10 mouse cellular contexts compared by ENCODE assay signal in the genomic region with DNA sequence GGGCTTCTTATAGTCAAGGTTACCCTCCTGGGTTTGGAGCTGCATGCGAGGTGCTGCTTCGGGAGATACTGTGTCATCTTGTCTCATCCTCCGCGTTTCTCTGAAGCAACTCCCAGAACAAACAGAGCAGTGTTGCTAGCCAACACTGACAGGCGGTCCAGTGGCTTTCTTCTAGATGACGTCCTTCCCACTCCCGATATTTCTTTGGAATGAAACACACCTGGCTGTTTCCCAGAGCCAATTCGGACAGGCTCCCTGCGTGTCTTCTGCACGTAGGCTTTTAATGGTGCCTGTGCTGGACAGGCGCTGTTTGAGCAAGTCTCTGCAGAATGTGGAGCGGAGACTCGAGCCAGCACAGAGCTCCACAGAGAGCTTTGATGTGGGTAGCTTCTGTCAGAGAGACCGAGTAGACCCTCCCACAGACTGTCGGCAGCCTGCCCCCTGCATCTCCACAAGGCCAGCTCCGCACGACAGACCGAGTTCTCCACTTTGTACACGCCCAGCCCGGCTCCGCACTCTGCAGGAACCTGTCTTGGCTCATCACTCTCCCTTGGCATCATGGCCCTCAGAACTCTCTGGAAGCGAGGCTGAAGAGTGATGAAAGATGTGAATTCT.
DNase-seq lines count a peak whose midpoint lies in the region; ATAC-seq lines count a peak whose summit lies in the region.
"Had no signal": no experiment of that assay in that cellular context is flagged by ENCODE, and none has a peak within 500 bp of the region (broad histone marks: within the 10 kb centered on the region; RNA-seq: fewer than 3 reads in every experiment).

No protein-coding gene starts in this region.

- H3K27me3 ChIP-seq in heart, embryonic 16.5 days (ENCODE audit: control insufficient read depth, insufficient read depth, low read length), result no peaks in the 10 kb centered on the region
- no peaks in the 10 kb centered on the region for H3K27me3 ChIP-seq in heart, embryonic 11.5 days (ENCODE audit: control insufficient read depth, insufficient read depth, low read length)
- H3K27me3 ChIP-seq in limb, embryonic 15.5 days, result no peaks in the 10 kb centered on the region

- no peak overlapping the region for H3K4me2 ChIP-seq in heart, embryonic 16.5 days (ENCODE audit: low read depth, low read length)
- H3K4me2 ChIP-seq in heart, embryonic 11.5 days, result no peak overlapping the region
- H3K4me2 ChIP-seq in limb, embryonic 15.5 days, result 0 out of 2 replicates have a peak overlapping the region, but pooled peaks have one; percentile 22

- no peaks in the 10 kb centered on the region for H3K36me3 ChIP-seq in heart, embryonic 16.5 days (ENCODE audit: control insufficient read depth, insufficient read depth)
- no peaks in the 10 kb centered on the region for H3K36me3 ChIP-seq in heart, embryonic 11.5 days (ENCODE audit: control insufficient read depth, insufficient read depth, low read length)
- no peaks in the 10 kb centered on the region for H3K36me3 ChIP-seq in limb, embryonic 15.5 days

- peak; percentile 1 for DNase-seq in CD4-positive, CD25-positive, alpha-beta regulatory T cell, adult 2 months (ENCODE audit: low read depth, low spot score)
- peak; percentile 23 for DNase-seq in adrenal gland, postnatal 25 days
- no peak for DNase-seq in MN1 (ENCODE audit: low spot score)
- DNase-seq: layer of hippocampus, postnatal 36 days had no signal

- no peak overlapping the region for H3K27ac ChIP-seq in heart, embryonic 16.5 days (ENCODE audit: low read length)
- no peak overlapping the region for H3K27ac ChIP-seq in heart, embryonic 11.5 days (ENCODE audit: low read depth, low read length)
- H3K27ac ChIP-seq in limb, embryonic 15.5 days, result 0 out of 2 replicates have a peak overlapping the region, but pooled peaks have one; percentile 13
- H3K27ac ChIP-seq: liver, embryonic 14.5 days had no signal

- no peak for ATAC-seq in CD4-positive, CD25-positive, alpha-beta regulatory T cell, adult 4 months
- ATAC-seq in heart, embryonic 16.5 days (replicated peaks; ENCODE audit: extremely low read depth, insufficient read depth, low FRiP score), result no peak; the same call in 1 of the 2 replicates
- no peak for ATAC-seq in heart, embryonic 11.5 days (replicated peaks; ENCODE audit: insufficient number of reproducible peaks, low FRiP score, low TSS enrichment)
- ATAC-seq in limb, embryonic 15.5 days (ENCODE audit: insufficient number of reproducible peaks, low FRiP score, low TSS enrichment, low read depth), result no peak
- no peak for ATAC-seq in activated CD4-positive, CD25-positive, alpha-beta regulatory T cell, adult 4 months

- H3K4me1 ChIP-seq in heart, embryonic 16.5 days (ENCODE audit: control insufficient read depth, insufficient read depth, low read length), result peaks cover 20% of the 10 kb centered on the region
- H3K4me1 ChIP-seq in heart, embryonic 11.5 days (ENCODE audit: control insufficient read depth, insufficient read depth, low read length), result no peaks in the 10 kb centered on the region; the same call in 1 of the 2 replicates
- H3K4me1 ChIP-seq in limb, embryonic 15.5 days, result peaks cover 21% of the 10 kb centered on the region

- WGBS in heart, embryonic 16.5 days, result 65% methylated on average over 22 of the region's 22 CpGs
- WGBS in heart, embryonic 11.5 days (ENCODE audit: insufficient replicate concordance), result 64% methylated on average over 22 of the region's 22 CpGs
- WGBS in limb, embryonic 15.5 days, result 39% methylated on average over 22 of the region's 22 CpGs

- H3K9me3 ChIP-seq in heart, embryonic 16.5 days (replicated peaks; ENCODE audit: control insufficient read depth, low read length), result no peaks in the 10 kb centered on the region
- H3K9me3 ChIP-seq in heart, embryonic 11.5 days (replicated peaks; ENCODE audit: control insufficient read depth, low read length), result no peaks in the 10 kb centered on the region
- no peaks in the 10 kb centered on the region for H3K9me3 ChIP-seq in limb, embryonic 15.5 days

- 0 out of 2 replicates have a peak overlapping the region, but pooled peaks have one; percentile 16 for H3K9ac ChIP-seq in heart, embryonic 16.5 days (ENCODE audit: low read length)
- H3K9ac ChIP-seq in heart, embryonic 11.5 days (ENCODE audit: low read depth, low read length), result no peak overlapping the region
- no peak overlapping the region for H3K9ac ChIP-seq in limb, embryonic 15.5 days
- H3K9ac ChIP-seq: liver, embryonic 14.5 days had no signal

- H3K4me3 ChIP-seq in heart, embryonic 16.5 days (ENCODE audit: low read length), result no peak overlapping the region
- no peak overlapping the region for H3K4me3 ChIP-seq in heart, embryonic 11.5 days (ENCODE audit: low read depth, low read length)
- H3K4me3 ChIP-seq in limb, embryonic 15.5 days, result no peak overlapping the region
